Mouse (Mus musculus) MN1 (cell line): Measurements from ENCODE around the gene Lao1.
"Not testable (repeated sequence)": the region's sequence is repeated elsewhere in the genome, so short reads cannot be mapped to it uniquely, and the experiment has no call there.

Source experiments
- DNase-seq: peaks from one replicate; pipeline ENCODE4 v3.0.0-alpha.2; 2016; ENCODE audit warnings: low spot score

Gene Lao1

GRCm38 (mm10) chr4:118961141-118961628 is at the start of gene Lao1:
Lao1 (plus strand) TSS chr4:118961578.
- DNase-seq: no peak

GRCm38 (mm10) chr4:118917365-118917764 is 44.0 kb upstream of the Lao1 start, which contains the start of gene Olfr1329:
Olfr1329 (minus strand) TSS chr4:118917465.
- DNase-seq: not testable (repeated sequence)

GRCm38 (mm10) chr4:118931326-118931725 is 30.1 kb upstream of the Lao1 start:
- not testable (repeated sequence) for DNase-seq

- no peak for DNase-seq
Measured at GRCm38 (mm10) chr4:118938512-118938911, 22.9 kb upstream of the Lao1 start, which contains the start of gene Olfr1328. Olfr1328 (minus strand) TSS chr4:118938612.

- no peak for DNase-seq
Measured at GRCm38 (mm10) chr4:118958812-118959211, 2.6 kb upstream of the Lao1 start.

GRCm38 (mm10) chr4:118967711-118968110 is 6.3 kb downstream of the Lao1 start:
- no peak for DNase-seq

- no peak for DNase-seq
Measured at GRCm38 (mm10) chr4:118973281-118973680, 11.9 kb downstream of the Lao1 start.

- DNase-seq: no peak
Measured at GRCm38 (mm10) chr4:118985291-118985690, 23.9 kb downstream of the Lao1 start.

- no peak for DNase-seq
Measured at GRCm38 (mm10) chr4:118988535-118988934, 27.2 kb downstream of the Lao1 start.

GRCm38 (mm10) chr4:118989331-118989730 is 28.0 kb downstream of the Lao1 start:
- no peak for DNase-seq

- no peak for DNase-seq
Measured at GRCm38 (mm10) chr4:118991797-118992196, 30.4 kb downstream of the Lao1 start.

- DNase-seq: no peak
Measured at GRCm38 (mm10) chr4:118997127-118997542, 35.8 kb downstream of the Lao1 start.

- no peak for DNase-seq
Measured at GRCm38 (mm10) chr4:118999691-119000486, 38.5 kb downstream of the Lao1 start.

- DNase-seq: no peak
Measured at GRCm38 (mm10) chr4:119001696-119002095, 40.3 kb downstream of the Lao1 start.

GRCm38 (mm10) chr4:119002512-119002911 is 41.1 kb downstream of the Lao1 start:
- no peak for DNase-seq

GRCm38 (mm10) chr4:119004178-119004577 is 42.8 kb downstream of the Lao1 start:
- DNase-seq: no peak

GRCm38 (mm10) chr4:119004613-119005339 is 43.4 kb downstream of the Lao1 start:
- peak; percentile 47 for DNase-seq

GRCm38 (mm10) chr4:119007602-119008001 is 46.2 kb downstream of the Lao1 start:
- DNase-seq: no peak

- DNase-seq: peak; percentile 43
Measured at GRCm38 (mm10) chr4:119008476-119008875, 47.1 kb downstream of the Lao1 start.

- no peak for DNase-seq
Measured at GRCm38 (mm10) chr4:119009814-119010213, 48.4 kb downstream of the Lao1 start.

GRCm38 (mm10) chr4:119011050-119011680 is 49.8 kb downstream of the Lao1 start:
- DNase-seq: no peak

GRCm38 (mm10) chr4:119013031-119013430 is 51.7 kb downstream of the Lao1 start:
- DNase-seq: no peak
